Comparison of ENCODE assay signal across 15 mouse cellular contexts in genomic region chr6:116600969-116601368, GRCm38 (mm10). TPM values are rescaled to one million over a fixed set of nuclear protein-coding genes. Genes with fewer than 3 reads are reported as not detected.
DNase-seq lines count a peak whose midpoint lies in the region.
"Not testable (repeated sequence)": the region's sequence is repeated elsewhere in the genome, so short reads cannot be mapped to it uniquely, and the experiment has no call there.
"Had no signal": no experiment of that assay in that cellular context is flagged by ENCODE, and none has a peak within 500 bp of the region (broad histone marks: within the 10 kb centered on the region; RNA-seq: fewer than 3 reads in every experiment).

No protein-coding gene starts in this region.

- H3K4me3 ChIP-seq in ES-E14 (ENCODE audit: insufficient read depth in 1 of 2, low read depth in 1 of 2, low read length in 2 of 2, poor library complexity in 1 of 2, severe bottlenecking in 1 of 2) = not testable (repeated sequence)

- not testable (repeated sequence) for H3K9ac ChIP-seq in ES-E14 (ENCODE audit: insufficient read depth, low read depth, low read length, poor library complexity, severe bottlenecking)

- H3K4me1 ChIP-seq in ES-E14 (ENCODE audit: control insufficient read depth in 2 of 2, insufficient read depth in 2 of 2, low read length in 2 of 2, poor library complexity in 1 of 2) = not testable (repeated sequence)

- H3K36me3 ChIP-seq in ES-E14 (ENCODE audit: control insufficient read depth, insufficient read depth, low read length, poor library complexity, severe bottlenecking) = not testable (repeated sequence)

- in situ Hi-C loops in ES-E14 (cut with MboI; ENCODE audit: low sequenced_read_pairs in 2 of 2, unreplicated experiment in 2 of 2) = not testable (repeated sequence)

- not testable (repeated sequence) for H3K27ac ChIP-seq in ES-E14 (ENCODE audit: insufficient read depth, low read depth, low read length, poor library complexity, severe bottlenecking)

- not testable (repeated sequence) for H3K9me3 ChIP-seq in ES-E14 (ENCODE audit: control insufficient read depth, insufficient read depth, low read depth, low read length)

- DNase-seq in ES-CJ7 (ENCODE audit: low read depth, low spot score) (peak; percentile 25), ES-E14 (ENCODE audit: low read depth, low spot score) (peak; percentile 28), R1 (ENCODE audit: low read depth, low spot score) (peak; percentile 8), ZHBTc4 (ENCODE audit: low read depth, low spot score) (peak; percentile 46)

RNA-seq across cellular contexts. Expression of gene Olfr215, which starts 17.0 kb away (rescaled TPM):
- not detected in 2 replicates for total RNA-seq in ES-E14 (2012; rRNA removed)
- total RNA-seq: adrenal gland, adult 18-20 months; adrenal gland, adult 2 months; adrenal gland, adult 8-10 months; adrenal gland, postnatal 10 days; adrenal gland, postnatal 14 days; adrenal gland, postnatal 25 days; adrenal gland, postnatal 36 days; adrenal gland, postnatal 4 days; CH12.LX; MEL had no signal

RNA-seq across cellular contexts. Expression of gene Zfp422, which starts 27.8 kb away (rescaled TPM):
- total RNA-seq in ES-E14 (2012; rRNA removed) = 5.1 and 7.0 TPM in 2 replicates
- total RNA-seq: MEL had no signal

RNA-seq across cellular contexts. Expression of gene Olfr214, which starts 46.9 kb away (rescaled TPM):
- total RNA-seq in ES-E14 (2012; rRNA removed) = not detected in 2 replicates
- total RNA-seq: adrenal gland, adult 18-20 months; adrenal gland, adult 2 months; adrenal gland, adult 8-10 months; adrenal gland, postnatal 10 days; adrenal gland, postnatal 14 days; adrenal gland, postnatal 25 days; adrenal gland, postnatal 36 days; adrenal gland, postnatal 4 days; CH12.LX; MEL had no signal

RNA-seq across cellular contexts. Expression of gene Depp1, which starts 49.4 kb away (rescaled TPM):
- total RNA-seq in ES-E14 (2012; rRNA removed) = 0.18 TPM in 1 of 2 replicates, not detected in the other
- total RNA-seq: G1E, MEL had no signal

RNA-seq across cellular contexts. Expression of gene Gm5580, which starts 50.0 kb away (rescaled TPM):
- total RNA-seq in ES-E14 (2012; rRNA removed) = 30.2 and 40.1 TPM in 2 replicates
